Mouse (Mus musculus) fibroblast of lung, adult 2 months (primary cell): ENCODE results near the gene Pard3b.

Source experiments
- DNase-seq: peaks from one replicate; pipeline ENCODE4 v3.0.0-alpha.2; 2011; ENCODE audit warnings: low read depth

Pard3b gene

DNA sequence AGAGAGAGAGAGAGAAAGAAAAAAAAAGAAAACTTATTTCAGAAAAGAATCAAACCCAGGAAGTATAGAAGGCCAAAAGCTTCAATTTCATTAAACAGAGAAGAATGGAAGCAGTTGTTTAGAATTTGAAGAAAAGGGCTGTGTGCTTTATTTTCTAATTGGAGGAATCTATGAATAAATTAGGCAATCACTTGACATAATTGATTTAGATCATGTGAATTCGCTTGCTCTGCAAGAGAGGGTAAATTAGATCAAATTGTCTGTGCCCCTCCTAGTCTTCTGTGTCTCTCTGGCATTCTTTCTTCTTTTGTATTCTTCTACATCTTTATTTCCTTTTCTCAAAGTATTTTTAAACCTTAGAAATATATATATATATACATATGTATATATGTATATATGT is 616.3 kb downstream of the Pard3b start:
- DNase-seq, result no peak

GRCm38 (mm10) chr1:62276466-62276865 is 637.8 kb downstream of the Pard3b start:
- DNase-seq, result no peak

- no peak for DNase-seq
Measured at GRCm38 (mm10) chr1:62278586-62278985, 640.0 kb downstream of the Pard3b start.

DNA sequence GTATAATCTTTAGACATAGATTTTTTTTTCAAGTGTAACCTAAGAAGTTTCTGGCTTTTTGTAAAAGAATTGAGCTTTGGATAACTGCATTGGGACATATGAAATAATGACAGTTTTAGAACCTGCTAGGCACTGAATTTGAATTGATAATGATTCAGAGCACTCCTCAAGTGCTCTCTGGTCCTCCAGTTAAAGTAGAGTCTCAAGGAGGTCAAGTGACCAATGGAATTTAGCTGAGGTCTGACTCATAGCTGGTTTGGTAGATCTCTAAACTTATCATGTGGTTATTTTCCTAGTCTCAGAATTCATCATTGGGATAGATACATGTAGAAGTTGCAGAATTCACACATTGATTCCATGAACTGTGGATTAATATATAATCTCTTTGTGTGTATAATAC is 642.0 kb downstream of the Pard3b start:
- DNase-seq, result no peak

DNA sequence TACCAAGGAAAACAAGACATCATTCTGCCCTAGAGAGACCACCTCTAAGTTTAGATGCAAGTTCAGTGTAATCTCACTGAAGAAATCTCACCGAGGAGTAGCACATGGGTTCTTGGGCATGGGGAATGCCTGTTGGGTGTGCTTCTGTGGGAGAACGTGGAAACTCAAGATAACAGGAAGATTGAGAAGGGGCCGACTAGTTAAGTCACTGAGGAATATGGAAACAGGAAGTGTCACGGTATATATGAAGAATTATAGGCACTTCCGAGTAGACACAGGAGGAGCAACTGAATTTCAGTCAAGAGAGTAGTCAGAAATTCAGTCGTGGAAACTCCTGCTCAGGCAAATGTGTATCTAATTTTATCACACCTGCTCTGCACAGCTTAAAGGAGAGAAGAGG is 644.2 kb downstream of the Pard3b start:
- no peak for DNase-seq

DNA sequence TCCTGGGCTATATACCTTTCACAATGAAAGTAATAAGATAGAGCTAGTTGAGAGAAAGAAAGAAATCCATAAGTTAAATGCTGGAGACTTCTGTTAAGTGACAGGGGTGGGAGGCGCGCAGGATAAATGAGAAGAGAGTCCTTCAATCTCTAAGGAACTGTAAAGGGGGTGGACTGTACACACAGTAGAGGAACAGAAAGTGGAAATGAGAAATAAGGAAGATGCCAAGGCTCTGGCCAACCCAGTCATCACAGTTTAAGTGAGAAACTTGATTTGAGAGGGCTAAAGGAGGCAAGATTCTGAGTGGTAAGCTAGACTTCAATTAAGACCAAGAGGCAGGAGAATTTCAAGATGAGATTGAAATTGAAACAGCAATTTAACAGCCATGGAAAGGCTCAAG is 645.0 kb downstream of the Pard3b start:
- no peak for DNase-seq

DNA sequence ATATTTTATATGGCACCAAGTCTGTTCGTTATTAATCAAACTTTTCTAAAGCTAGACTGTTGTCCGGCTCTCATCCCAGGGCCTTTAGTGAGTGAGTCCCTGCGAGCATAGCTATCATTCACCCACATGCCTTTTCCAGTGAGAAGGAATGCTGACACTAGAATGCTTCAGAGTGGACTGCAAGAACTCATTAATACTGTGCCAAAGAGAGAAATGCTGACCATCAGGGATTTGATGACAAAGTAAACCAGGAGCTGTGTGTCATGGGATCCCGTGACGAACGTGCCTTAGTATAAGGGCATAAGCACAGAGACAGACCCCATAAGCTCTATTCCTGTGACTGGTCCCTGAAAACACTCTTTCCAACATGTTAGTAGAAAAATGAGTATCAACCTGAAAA is 670.8 kb downstream of the Pard3b start:
- DNase-seq, result no peak

GRCm38 (mm10) chr1:62325237-62325636 is 686.6 kb downstream of the Pard3b start:
- no peak for DNase-seq

GRCm38 (mm10) chr1:62327743-62328142 is 689.1 kb downstream of the Pard3b start:
- DNase-seq, result no peak

DNA sequence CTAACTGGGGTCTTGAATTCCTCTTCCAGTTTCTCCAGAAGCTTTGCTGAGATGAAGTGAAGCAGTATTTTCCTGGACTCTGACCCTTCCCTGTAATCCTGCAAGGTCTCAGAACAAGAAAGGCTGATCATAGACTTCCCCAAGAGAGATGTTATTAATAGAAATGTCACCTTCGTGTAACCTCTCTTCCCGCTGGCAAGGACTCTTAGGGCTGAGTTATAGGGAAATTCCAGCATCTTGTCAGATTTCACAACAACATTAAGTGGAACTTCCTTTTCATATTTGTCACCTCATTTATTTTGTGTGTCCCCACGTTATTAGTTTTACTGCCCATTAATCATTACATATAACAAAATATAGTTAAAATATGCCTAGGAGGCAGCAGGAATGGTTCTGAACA is 690.2 kb downstream of the Pard3b start:
- no peak for DNase-seq

- no peak for DNase-seq
Measured at GRCm38 (mm10) chr1:62333016-62333415, 694.4 kb downstream of the Pard3b start.

- no peak for DNase-seq
Measured at GRCm38 (mm10) chr1:62334196-62334595, 695.6 kb downstream of the Pard3b start.

- DNase-seq, result no peak
Measured at GRCm38 (mm10) chr1:62340261-62340660, 701.6 kb downstream of the Pard3b start.

DNA sequence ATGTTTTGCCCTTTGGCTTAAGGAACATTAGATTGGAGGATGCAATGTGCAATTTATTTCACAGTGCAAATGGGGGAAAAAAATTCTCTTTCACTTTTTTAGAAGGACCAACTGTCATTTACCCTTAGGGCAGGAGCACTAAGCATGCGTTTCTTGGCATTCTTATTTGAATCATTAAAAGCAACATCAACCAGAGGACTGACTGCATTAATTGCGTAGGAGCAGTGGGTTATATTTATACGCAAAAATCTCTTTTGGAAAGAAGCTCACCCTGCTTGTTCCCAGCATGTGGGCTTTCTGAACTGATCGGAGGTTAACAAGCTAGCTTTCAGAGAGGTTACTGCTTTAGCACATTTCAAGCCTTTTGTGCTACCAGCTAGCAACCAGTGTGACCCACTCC is 705.7 kb downstream of the Pard3b start:
- no peak for DNase-seq

DNA sequence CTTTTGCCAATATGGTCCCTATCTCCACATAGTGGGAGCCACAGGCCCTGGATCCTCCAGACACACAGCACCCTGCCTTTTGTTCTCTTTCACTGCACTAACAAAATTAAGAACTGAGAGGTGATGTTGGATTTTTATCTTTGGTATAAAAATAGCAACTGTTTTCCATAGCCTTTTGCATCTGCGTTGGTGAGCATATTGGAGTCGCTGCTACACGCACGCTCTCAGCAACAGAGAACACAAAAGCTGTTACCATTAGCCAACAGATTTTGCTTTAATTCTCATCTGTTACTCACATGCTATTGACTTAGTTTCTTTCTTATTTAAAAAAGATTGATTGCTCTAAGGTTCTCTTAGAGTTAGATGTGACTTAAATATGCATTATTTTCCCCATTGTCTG is 709.7 kb downstream of the Pard3b start:
- DNase-seq, result no peak

GRCm38 (mm10) chr1:62355496-62355895 is 716.9 kb downstream of the Pard3b start:
- no peak for DNase-seq

DNA sequence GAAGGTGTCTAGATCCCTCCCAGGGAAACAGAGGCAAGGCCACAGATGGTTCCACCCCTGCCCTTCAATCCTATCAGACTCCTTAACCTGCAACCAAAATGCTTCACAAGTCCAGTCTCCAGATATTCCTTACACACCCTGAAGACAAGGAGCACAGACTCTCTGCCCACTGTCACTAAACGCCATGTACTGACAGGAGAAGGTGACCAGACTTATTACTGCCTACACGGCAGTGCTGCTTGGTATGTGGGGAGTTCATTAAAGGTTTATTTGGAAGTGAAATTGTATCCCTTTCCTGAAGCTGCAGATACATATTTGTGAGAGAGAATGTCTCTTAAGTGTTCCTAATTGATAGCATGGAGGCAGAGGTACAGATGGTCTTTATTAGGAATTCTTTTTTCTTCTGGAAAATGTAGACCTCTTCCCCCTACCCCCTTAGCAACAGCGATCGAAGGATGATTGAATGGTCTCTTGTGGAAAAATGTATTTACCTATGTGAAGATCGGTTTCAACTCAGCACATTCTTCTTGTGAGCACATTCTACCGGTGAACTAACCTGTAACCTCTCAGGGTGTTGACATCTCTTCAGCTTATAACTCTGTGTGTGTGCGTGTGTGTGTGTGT is 735.9 kb downstream of the Pard3b start:
- DNase-seq, result no peak

- no peak for DNase-seq
Measured at GRCm38 (mm10) chr1:62378335-62378734, 739.7 kb downstream of the Pard3b start.

- no peak for DNase-seq
Measured at GRCm38 (mm10) chr1:62382807-62383514, 744.3 kb downstream of the Pard3b start.

- DNase-seq, result no peak
Measured at GRCm38 (mm10) chr1:62384241-62384640, 745.6 kb downstream of the Pard3b start.

GRCm38 (mm10) chr1:62388013-62388412 is 749.4 kb downstream of the Pard3b start:
- DNase-seq, result no peak

DNA sequence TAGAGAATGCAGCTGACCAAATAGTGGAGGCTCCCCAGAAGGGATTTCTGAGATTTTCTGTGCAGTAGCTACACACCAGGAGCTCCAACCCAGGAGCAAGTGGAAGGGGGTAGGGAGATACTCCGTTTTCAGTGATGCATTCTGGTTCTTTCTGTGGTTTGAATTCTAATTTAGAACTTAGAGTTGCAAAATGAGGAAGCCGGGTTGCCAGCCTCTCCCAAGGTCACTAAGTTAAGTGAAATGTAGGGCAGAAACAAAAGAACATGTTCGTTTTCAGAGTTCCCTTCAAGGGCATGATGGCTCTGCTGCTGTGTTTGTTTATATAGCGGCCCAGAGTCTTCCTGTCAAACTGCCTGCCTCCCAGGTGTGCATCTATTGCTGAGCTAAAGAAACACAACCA is 754.2 kb downstream of the Pard3b start:
- DNase-seq, result no peak

DNA sequence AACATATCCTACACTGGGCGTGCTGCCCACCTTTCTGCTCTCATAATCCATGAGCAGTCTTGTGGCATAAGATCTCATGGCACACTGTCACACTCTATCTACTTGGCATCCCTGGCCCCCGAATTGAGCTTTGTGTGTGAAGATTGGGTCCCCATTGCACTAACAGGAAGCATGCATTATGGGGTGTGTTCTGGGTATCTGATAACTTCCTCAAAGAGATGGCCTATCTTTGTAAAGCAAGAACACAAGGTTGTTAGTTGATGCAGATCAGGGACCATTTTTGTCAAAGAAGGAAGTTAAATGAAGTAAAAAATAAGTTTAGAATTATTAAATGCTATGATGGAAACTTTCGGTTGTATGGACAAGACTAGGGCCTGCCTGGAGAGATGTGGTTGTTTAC is 755.9 kb downstream of the Pard3b start:
- no peak for DNase-seq

DNA sequence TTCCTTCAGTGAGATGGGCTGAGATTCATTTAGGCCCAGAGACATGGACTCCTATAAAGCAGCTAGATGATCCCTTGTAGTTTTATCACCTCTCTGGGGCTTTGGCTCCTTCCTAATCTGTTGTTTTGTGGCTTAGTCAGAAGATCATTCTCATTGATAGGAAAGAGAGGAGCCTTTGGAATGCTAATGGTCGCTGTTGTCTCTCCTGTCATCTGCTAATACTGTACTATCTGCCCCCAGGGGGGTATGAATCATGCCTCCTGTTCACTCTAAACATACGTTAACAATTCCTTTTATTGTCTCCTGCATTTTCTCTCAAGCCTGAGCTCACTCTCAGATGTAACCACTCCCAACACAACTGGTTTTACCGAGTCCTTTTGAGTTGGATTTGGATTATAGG is 759.6 kb downstream of the Pard3b start:
- no peak for DNase-seq
